Mouse (Mus musculus) thymus, adult 2 months (tissue): ENCODE data around the gene Zc3h4. TPM values are rescaled to one million over a fixed set of nuclear protein-coding genes. Genes with fewer than 3 reads are reported as not detected.

ENCODE experiments used
- DNase-seq: peaks from one replicate; pipeline ENCODE4 v3.0.0; 2021
- H3K27ac ChIP-seq: fragments of 200-500 bp; 2 replicates; pipeline ENCODE4 v1.5.1; 2012; ENCODE audit warnings: low read length, control low read depth; ENCODE audit not compliant: control insufficient read depth, insufficient read depth
- H3K27me3 ChIP-seq: fragments of 200-500 bp; 2 replicates; pipeline ENCODE4 v1.6.1; 2012; ENCODE audit warnings: mild to moderate bottlenecking, low read length, moderate library complexity, mixed read lengths; ENCODE audit not compliant: control insufficient read depth, insufficient read depth
- H3K36me3 ChIP-seq: fragments of 200-500 bp; 2 replicates; pipeline ENCODE4 v1.6.1; 2012; ENCODE audit warnings: mild to moderate bottlenecking, low read length, moderate library complexity; ENCODE audit not compliant: control insufficient read depth, insufficient read depth
- H3K4me1 ChIP-seq: fragments of 200-500 bp; replicated peaks from 2 replicates; pipeline ENCODE4 v1.6.1; 2012; ENCODE audit warnings: low read length; ENCODE audit not compliant: control insufficient read depth, insufficient read depth
- H3K4me3 ChIP-seq: fragments of 200-500 bp; 2 replicates; pipeline ENCODE4 v1.5.1; 2012; ENCODE audit warnings: mild to moderate bottlenecking, low read length, control low read depth, moderate library complexity; ENCODE audit not compliant: control insufficient read depth, insufficient read depth
- CTCF ChIP-seq: fragments of 200-500 bp; IDR thresholded peaks from 2 replicates; pipeline ENCODE4 v1.5.1; 2012; ENCODE audit warnings: mild to moderate bottlenecking, control low read depth, low read length, moderate library complexity, borderline replicate concordance; ENCODE audit not compliant: control insufficient read depth, poor library complexity, insufficient read depth; ENCODE audit errors: extremely low read depth
- POLR2A ChIP-seq: fragments of 200-500 bp; IDR thresholded peaks from 2 replicates; pipeline ENCODE4 v1.6.1; 2012; ENCODE audit warnings: mild to moderate bottlenecking, low read length, control low read depth, moderate library complexity; ENCODE audit not compliant: control insufficient read depth, poor library complexity, insufficient read depth; ENCODE audit errors: extremely low read depth
- WGBS: fragments of 180-500 bp; shearing (Covaris S2); methylation state at CpG from one replicate; pipeline ENCODE4 v1.1.7; 2018; 5-methylcytosine and 5-hydroxymethylcytosine counted together
- polyA plus RNA-seq: library from polyadenylated mRNA; depleted of rRNA; stranded (reverse); fragments of >200 nt; gene quantifications from 2 replicates; pipeline ENCODE4 v1.2.3, GENCODE M21; 2012; rRNA removed

Zc3h4 gene
- polyA plus RNA-seq, 1 experiment: 81.3 TPM

GRCm38 (mm10) chr7:16475764-16476599, 75.3 kb downstream of the Zc3h4 start:
- H3K4me3 ChIP-seq: no peak overlapping the region
- no peaks in the 10 kb centered on the region for H3K36me3 ChIP-seq
- H3K27me3 ChIP-seq: peaks cover 33% of the 10 kb centered on the region
- DNase-seq: no peak
- H3K27ac ChIP-seq: no peak overlapping the region
- no peak for TF ChIP-seq CTCF
- TF ChIP-seq POLR2A: no peak
- 7% methylated on average over 59 of the region's 59 CpGs for WGBS
- no peaks in the 10 kb centered on the region; the same call in 1 of the 2 replicates for H3K4me1 ChIP-seq

- WGBS: 10% methylated on average over 32 of the region's 34 CpGs
These were observed 75.9 kb downstream of the Zc3h4 start for GRCm38 (mm10) chr7:16476600-16476989.

DNA sequence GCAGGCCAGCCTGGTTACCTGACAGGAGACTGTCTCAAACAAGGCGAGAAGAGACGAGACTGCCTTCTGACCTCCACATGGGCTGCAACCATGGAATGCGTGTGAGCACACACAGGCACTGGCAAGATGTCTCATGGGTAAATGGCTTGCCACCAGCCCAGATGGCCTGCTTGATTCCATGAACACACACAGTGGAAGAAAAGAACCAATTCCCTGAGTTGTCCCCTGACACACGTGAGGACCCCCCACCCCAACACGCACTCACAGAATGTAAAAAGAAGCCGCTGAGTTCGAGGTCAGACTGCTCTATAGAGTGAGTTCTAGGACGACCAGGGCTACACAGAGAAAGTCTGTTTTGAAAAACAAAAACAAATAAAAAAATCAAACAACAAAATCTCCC, 76.9 kb downstream of the Zc3h4 start, which contains the start of gene Npas1:
Npas1 (minus strand) TSS at position 101 of the 400 bp plus-strand sequence.
- DNase-seq: no peak
- WGBS: 90% methylated on average over 8 of the region's 8 CpGs
- Histone ChIP-seq H3K4me3 (no peak within 1 kb of the TSS), H3K4me1 (no peaks in the 10 kb centered on the region; the same call in 1 of the 2 replicates), H3K27me3 (peaks cover 33% of the 10 kb centered on the region), H3K27ac (no peak within 1 kb of the TSS), H3K36me3 (no peaks in the 10 kb centered on the region)
- no peak for TF ChIP-seq CTCF
- no peak for TF ChIP-seq POLR2A

More at GRCm38 (mm10) chr7:16476600-16476989, 75.9 kb downstream of the Zc3h4 start:
- Histone ChIP-seq H3K4me3 (no peak overlapping the region), H3K4me1 (no peaks in the 10 kb centered on the region; the same call in 1 of the 2 replicates), H3K27me3 (peaks cover 33% of the 10 kb centered on the region), H3K36me3 (no peaks in the 10 kb centered on the region), H3K27ac (no peak overlapping the region)
- TF ChIP-seq POLR2A (no peak), CTCF (no peak)
- no peak for DNase-seq

Other genes with a start within 250 kb of the Zc3h4 start
- gene Meis3, start 225.8 kb upstream of the Zc3h4 start, polyA plus RNA-seq: 65.2 and 66.8 TPM in 2 replicates
- 72.3 and 86.9 TPM in 2 replicates for gene Dhx34, start 178.9 kb upstream of the Zc3h4 start, polyA plus RNA-seq
- gene C5ar2, start 156.8 kb upstream of the Zc3h4 start, polyA plus RNA-seq: 0.26 and 0.46 TPM in 2 replicates
- 3.2 and 4.1 TPM in 2 replicates for gene C5ar1, start 141.4 kb upstream of the Zc3h4 start, polyA plus RNA-seq
- gene Inafm1, start 127.3 kb upstream of the Zc3h4 start, polyA plus RNA-seq: 44.7 and 62.2 TPM in 2 replicates
- gene Ccdc9, start 114.1 kb upstream of the Zc3h4 start, polyA plus RNA-seq: 39.4 and 43.0 TPM in 2 replicates
- 49.8 and 84.9 TPM in 2 replicates for gene Bbc3, start 92.5 kb upstream of the Zc3h4 start, polyA plus RNA-seq
- 61.0 and 66.8 TPM in 2 replicates for gene Sae1, start 13.1 kb upstream of the Zc3h4 start, polyA plus RNA-seq
- gene Tmem160, start 51.9 kb downstream of the Zc3h4 start, polyA plus RNA-seq: 225 and 228 TPM in 2 replicates
- 0.17 and 0.28 TPM in 2 replicates for gene Npas1, start 76.8 kb downstream of the Zc3h4 start, polyA plus RNA-seq
- gene Arhgap35, start 214.1 kb downstream of the Zc3h4 start, polyA plus RNA-seq: 13.4 and 14.4 TPM in 2 replicates